Mouse (Mus musculus) small intestine, adult 2 months (tissue): Measurements from ENCODE around the gene Tnk2.

Experiments used
- CTCF ChIP-seq: fragments of 200-500 bp; IDR thresholded peaks from 2 replicates; pipeline ENCODE4 v1.5.1; 2012; ENCODE audit warnings: low read depth, mild to moderate bottlenecking, control low read depth, inconsistent platforms, low read length, moderate library complexity, mixed read lengths; ENCODE audit not compliant: insufficient replicate concordance, insufficient read length; ENCODE audit errors: extremely low read depth
- POLR2A ChIP-seq: fragments of 200-500 bp; IDR thresholded peaks from 2 replicates; pipeline ENCODE4 v1.6.1; 2012; ENCODE audit warnings: low read depth, mild to moderate bottlenecking, control low read depth, inconsistent platforms, low read length, moderate library complexity

GRCm38 (mm10) chr16:32678812-32679211, 35.1 kb downstream of the Tnk2 start:
- TF ChIP-seq CTCF (no peak), POLR2A (no peak)
